Mouse (Mus musculus): ENCODE data around the gene Ube2j2.

Gene Ube2j2

GRCm38 (mm10) chr4:155963106-155963505 is 19.5 kb downstream of the Ube2j2 start:
- DNase-seq (ENCODE audit: low spot score in 2 of 2): no peak

- DNase-seq (ENCODE audit: low spot score in 2 of 2): no peak
Observed at GRCm38 (mm10) chr4:155964396-155964795, 20.8 kb downstream of the Ube2j2 start.

GRCm38 (mm10) chr4:155969043-155969653 is 25.5 kb downstream of the Ube2j2 start:
- DNase-seq (ENCODE audit: low spot score in 2 of 2): peak; percentile 28 to 70

- DNase-seq (ENCODE audit: low spot score in 2 of 2): peak in 1 of 2 experiments; percentile 28
Observed at GRCm38 (mm10) chr4:155970286-155970685, 26.7 kb downstream of the Ube2j2 start.

- no peak for DNase-seq (ENCODE audit: low spot score in 2 of 2)
Observed at GRCm38 (mm10) chr4:155972651-155973050, 29.0 kb downstream of the Ube2j2 start.

- DNase-seq (ENCODE audit: low spot score in 2 of 2): no peak
Observed at GRCm38 (mm10) chr4:155973239-155973638, 29.6 kb downstream of the Ube2j2 start.

GRCm38 (mm10) chr4:155981436-155982082 is 37.9 kb downstream of the Ube2j2 start:
- DNase-seq (ENCODE audit: low spot score in 2 of 2): no peak

- DNase-seq (ENCODE audit: low spot score in 2 of 2): no peak
Observed at GRCm38 (mm10) chr4:155983788-155984187, 40.2 kb downstream of the Ube2j2 start.

- peak in 1 of 2 experiments; percentile 54 for DNase-seq (ENCODE audit: low spot score in 2 of 2)
Observed at GRCm38 (mm10) chr4:155991211-155991907, 47.7 kb downstream of the Ube2j2 start.

GRCm38 (mm10) chr4:155991908-155992230 is 48.2 kb downstream of the Ube2j2 start:
- no peak for DNase-seq (ENCODE audit: low spot score in 2 of 2)

GRCm38 (mm10) chr4:155992241-155992905 is 48.7 kb downstream of the Ube2j2 start, which contains the start of the genes B3galt6 and Sdf4:
Gene B3galt6, minus strand, starts transcription at chr4:155992649.
Gene Sdf4, plus strand, starts transcription at chr4:155992872.
- peak; percentile 85 to 94 for DNase-seq (ENCODE audit: low spot score in 2 of 2)

- DNase-seq (ENCODE audit: low spot score in 2 of 2): peak; percentile 96 to 98
Observed at GRCm38 (mm10) chr4:155992906-155993547, 49.4 kb downstream of the Ube2j2 start.

GRCm38 (mm10) chr4:155993606-155994005 is 50.0 kb downstream of the Ube2j2 start:
- DNase-seq (ENCODE audit: low spot score in 2 of 2): no peak

- DNase-seq (ENCODE audit: low spot score in 2 of 2): no peak
Observed at GRCm38 (mm10) chr4:156004109-156004508, 60.5 kb downstream of the Ube2j2 start.

- no peak for DNase-seq (ENCODE audit: low spot score in 2 of 2)
Observed at GRCm38 (mm10) chr4:156008369-156008768, 64.7 kb downstream of the Ube2j2 start.
